Mouse (Mus musculus) left cerebral cortex, adult 6 months (tissue): Measurements from ENCODE around the gene Tmprss12. TPM values are rescaled to one million over a fixed set of nuclear protein-coding genes. Genes with fewer than 3 reads are reported as not detected.

Source experiments
- long read RNA-seq, 2 experiments: library from polyadenylated mRNA; unstranded; transcript quantifications; one replicate each; pipeline ENCODE4 v2.0.0; 2019 to 2020
- polyA plus RNA-seq: library from polyadenylated mRNA; unstranded; fragments of <200 nt; fragmentation: Nextera tagmentation; gene quantifications from 2 replicates; pipeline ENCODE4 v1.2.3, GENCODE M21; 2021

The Tmprss12 gene
- polyA plus RNA-seq: not detected in 2 replicates
- long read RNA-seq, experiment 1: 0 reads
- long read RNA-seq, experiment 2: 0 reads

DNA sequence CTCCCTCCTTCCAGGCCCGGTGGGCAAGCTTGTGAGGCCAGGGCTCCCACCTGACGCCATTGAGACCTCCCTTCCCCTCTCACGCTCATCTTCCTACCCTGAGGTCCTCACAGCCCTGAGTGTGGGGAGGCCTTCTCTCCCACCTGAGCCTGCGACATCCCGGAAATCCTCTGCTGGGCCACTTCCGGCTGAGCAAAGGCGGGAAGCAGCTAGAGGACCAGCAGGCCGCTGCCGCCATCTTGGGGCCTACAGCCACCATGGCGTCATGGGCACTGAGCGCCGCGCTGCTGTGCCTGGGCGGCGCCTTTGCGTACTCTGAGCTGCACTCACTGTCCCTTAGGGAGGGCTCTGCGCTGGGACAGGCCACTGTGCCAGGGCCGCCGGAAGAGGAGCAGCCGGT is at the start of gene Tmprss12:
Tmprss12 (plus strand) TSS at position 212 of the 400 bp plus-strand sequence.

GRCm38 (mm10) chr15:100304019-100304991 is 23.7 kb downstream of the Tmprss12 start, which contains the start of gene Mettl7a1:
Gene Mettl7a1 (plus strand): TSS chr15:100304140.

DNA sequence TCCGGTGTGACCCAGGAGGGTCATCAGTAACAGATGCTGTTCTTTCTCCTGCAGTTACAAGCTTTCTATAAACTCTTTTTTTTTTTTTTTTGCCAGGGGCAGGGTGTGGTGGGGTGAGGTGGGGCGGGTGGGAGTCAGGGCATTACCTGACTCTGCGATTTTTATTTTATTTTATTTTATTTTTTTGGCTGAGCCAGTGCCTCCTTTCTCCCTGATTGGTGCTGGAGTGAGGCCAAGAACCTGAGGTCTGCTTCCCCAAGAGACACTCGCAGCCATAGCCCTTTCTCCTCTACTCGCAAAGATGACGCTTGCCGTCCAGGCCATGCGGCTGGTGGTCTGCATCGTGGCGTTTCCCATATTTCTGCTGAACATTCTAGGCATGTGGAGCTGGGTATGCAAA is 54.0 kb downstream of the Tmprss12 start, which contains the start of gene Mettl7a3:
Mettl7a3 (plus strand) TSS at position 301 of the 400 bp plus-strand sequence.

Other genes starting within 250 kb of the Tmprss12 start
- 11.5 and 11.6 TPM in 2 replicates for gene Dip2b, start 242.2 kb upstream of the Tmprss12 start, polyA plus RNA-seq
- 5.4 and 6.0 TPM in 2 replicates for gene Atf1, start 53.0 kb upstream of the Tmprss12 start, polyA plus RNA-seq
- 10.1 and 16.3 TPM in 2 replicates for gene Mettl7a1, start 23.3 kb downstream of the Tmprss12 start, polyA plus RNA-seq
- gene Mettl7a3, start 54.1 kb downstream of the Tmprss12 start, polyA plus RNA-seq: 0.06 TPM in 1 of 2 replicates, not detected in the other
- not detected in 2 replicates for gene Methig1, start 72.3 kb downstream of the Tmprss12 start, polyA plus RNA-seq
- not detected in 2 replicates for gene Mettl7a2, start 72.4 kb downstream of the Tmprss12 start, polyA plus RNA-seq
- not detected in 2 replicates for gene Higd1c, start 83.7 kb downstream of the Tmprss12 start, polyA plus RNA-seq
- 0.06 TPM in 1 of 2 replicates, not detected in the other for gene Gm5475, start 141.3 kb downstream of the Tmprss12 start, polyA plus RNA-seq
- 15.1 and 16.3 TPM in 2 replicates for gene Slc11a2, start 144.2 kb downstream of the Tmprss12 start, polyA plus RNA-seq
- 64.6 and 76.5 TPM in 2 replicates for gene Letmd1, start 188.2 kb downstream of the Tmprss12 start, polyA plus RNA-seq
- gene Csrnp2, start 214.7 kb downstream of the Tmprss12 start, polyA plus RNA-seq: 5.3 and 8.0 TPM in 2 replicates